Mouse (Mus musculus) CD4-positive, CD25-positive, alpha-beta regulatory T cell, adult 2 months (primary cell): ENCODE measurements at regions not wholly inside any gene's neighbourhood (a gene's known extent, or its start where the extent isn't known, plus 50 kb on each side); places are given as distances from the start of the nearest gene placed in this dataset.

Experiments used
- DNase-seq: peaks from one replicate; pipeline ENCODE4 v3.0.0-alpha.2; 2012; ENCODE audit warnings: low read depth, low spot score

GRCm38 (mm10) chr10:14231464-14231863 is 265.6 kb downstream of the Hivep2 start:
- no peak for DNase-seq

GRCm38 (mm10) chr10:14217284-14217683 is 251.4 kb downstream of the Hivep2 start:
- DNase-seq: no peak

DNA sequence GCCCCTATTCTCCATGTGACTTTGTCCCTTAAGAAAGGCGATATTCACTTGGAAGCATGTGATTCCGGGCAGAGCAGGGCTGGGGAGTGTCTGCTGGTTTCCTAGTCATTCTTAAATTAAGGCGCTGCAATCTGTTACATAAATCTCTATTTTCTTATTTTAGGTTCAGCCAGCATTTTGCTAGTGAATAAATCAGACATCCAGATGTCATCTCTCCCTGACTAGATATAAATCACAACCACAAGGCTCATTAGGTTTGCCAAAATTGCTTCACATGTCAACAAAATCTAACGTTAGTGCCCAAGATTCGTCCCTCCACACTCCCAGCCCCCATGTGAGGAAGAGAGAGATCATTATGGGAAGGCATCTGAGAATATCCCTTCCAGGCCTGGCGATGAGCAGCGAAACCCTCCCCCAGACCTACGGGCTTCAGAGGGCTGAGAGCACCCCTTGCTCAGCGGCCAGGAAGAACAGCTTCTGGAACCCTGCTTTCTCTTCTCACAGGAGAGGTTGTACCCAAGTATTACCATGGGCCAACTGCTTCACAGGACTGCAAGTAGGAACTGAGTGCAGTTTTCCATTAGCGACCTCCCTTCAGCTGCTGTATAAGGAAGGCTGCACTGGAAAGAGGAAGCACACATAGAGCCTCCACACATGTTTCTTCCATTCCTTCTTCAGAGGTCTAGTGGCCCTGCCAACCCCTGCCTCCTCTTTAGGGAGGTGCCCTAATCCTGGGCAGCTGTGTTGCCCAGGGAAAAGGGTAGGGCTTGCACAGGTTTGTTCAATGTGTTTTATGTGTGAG is 250.5 kb downstream of the Hivep2 start:
- no peak for DNase-seq

- DNase-seq: no peak
These were observed 249.6 kb downstream of the Hivep2 start for GRCm38 (mm10) chr10:14215512-14215911.

- DNase-seq: no peak
These were observed 247.7 kb downstream of the Hivep2 start for GRCm38 (mm10) chr10:14213536-14213935.

DNA sequence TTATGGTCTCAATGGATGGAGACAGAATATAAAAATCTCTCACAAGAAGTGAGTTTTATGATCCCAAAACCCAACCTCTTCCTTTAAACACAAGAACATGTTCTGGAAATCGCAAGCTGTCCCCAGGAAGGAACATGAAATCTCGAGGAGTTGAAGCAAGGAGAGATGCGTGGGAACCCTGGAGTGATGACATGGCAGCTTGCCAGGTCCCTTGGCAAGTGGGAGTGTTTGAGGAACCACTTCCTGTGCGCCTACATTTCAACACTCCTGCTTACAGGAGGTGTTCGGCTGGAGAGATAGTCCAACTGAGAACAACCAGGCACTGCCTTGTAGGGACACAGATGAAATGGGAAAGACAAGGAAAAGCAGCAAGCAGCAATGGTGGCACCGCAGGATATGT is 246.1 kb downstream of the Hivep2 start:
- DNase-seq: no peak

- DNase-seq: no peak
These were observed 245.6 kb downstream of the Hivep2 start for GRCm38 (mm10) chr10:14211481-14211880.

GRCm38 (mm10) chr10:14210445-14210844 is 244.6 kb downstream of the Hivep2 start:
- no peak for DNase-seq

DNA sequence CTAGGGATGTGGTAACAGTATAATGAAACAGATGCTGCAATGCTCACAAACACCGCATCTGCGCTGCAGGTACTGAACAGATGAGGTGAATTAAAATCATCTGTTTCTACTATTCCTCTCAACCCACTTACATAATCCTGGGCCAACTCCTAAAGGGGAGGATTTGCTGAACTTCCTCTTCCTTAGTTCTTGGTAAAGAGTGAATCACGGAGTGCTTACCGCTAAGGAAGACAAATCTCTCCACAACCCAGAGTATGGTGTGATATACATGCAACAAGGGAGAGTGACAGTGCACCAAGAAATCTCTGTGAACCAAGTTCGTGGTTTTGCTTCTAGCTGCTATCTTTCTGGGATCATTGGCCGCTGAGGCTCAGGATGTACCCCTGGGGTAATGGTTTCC is 244.2 kb downstream of the Hivep2 start:
- no peak for DNase-seq

GRCm38 (mm10) chr10:14208206-14208605 is 242.3 kb downstream of the Hivep2 start:
- DNase-seq: no peak

- peak; percentile 66 for DNase-seq
These were observed 241.7 kb downstream of the Hivep2 start for GRCm38 (mm10) chr10:14207616-14208015.

DNA sequence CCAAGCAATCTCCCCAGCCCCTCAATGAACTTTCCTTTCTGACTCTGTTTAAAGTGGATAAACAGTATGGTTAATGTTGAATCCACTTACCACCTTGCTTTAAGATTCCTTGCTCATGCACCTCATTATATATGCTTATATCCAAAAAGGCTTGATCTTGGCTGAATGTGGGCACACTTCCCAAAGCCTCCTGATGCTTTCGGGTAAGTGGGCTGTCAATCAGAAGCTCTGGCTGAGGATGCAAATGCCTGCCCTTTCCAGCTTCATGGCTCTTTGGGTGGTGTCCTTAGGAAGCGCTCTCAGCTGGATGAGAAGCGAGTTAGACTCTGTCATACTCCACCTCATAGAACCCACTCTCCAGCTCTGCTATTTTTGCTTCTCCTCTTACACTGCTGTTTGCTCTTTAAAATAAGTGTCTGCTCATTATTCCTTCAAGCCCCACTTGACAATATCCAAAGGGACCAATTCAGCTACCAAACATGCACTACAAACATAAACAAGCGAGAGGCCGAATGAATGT is 241.2 kb downstream of the Hivep2 start:
- no peak for DNase-seq
